Mouse (Mus musculus) stomach, postnatal 0 days (tissue): ENCODE data around the gene Vps45. TPM values are rescaled to one million over a fixed set of nuclear protein-coding genes. Genes with fewer than 3 reads are reported as not detected.
A peak's percentile ranks its signal among the peaks of the same experiment; 100 is the strongest.
"Not testable (repeated sequence)": the region's sequence is repeated elsewhere in the genome, so short reads cannot be mapped to it uniquely, and the experiment has no call there.

Source experiments
- ATAC-seq: fragments of 200-750 bp; cut with Nextera tagmentation; 2 replicates; pipeline ENCODE4 v1.8.0; 2017; ENCODE audit not compliant: low FRiP score, low TSS enrichment
- DNase-seq: peaks from one replicate; pipeline ENCODE4 v3.0.0-alpha.2; 2016; ENCODE audit warnings: low spot score
- H3K27ac ChIP-seq: fragments of 300-500 bp; sonication (generic); replicated peaks from 2 replicates; pipeline ENCODE4 v1.5.1; 2014; ENCODE audit warnings: mild to moderate bottlenecking, control low read depth
- H3K27me3 ChIP-seq: fragments of 300-500 bp; sonication (generic); 2 replicates; pipeline ENCODE4 v1.6.1; 2014; ENCODE audit warnings: low read length; ENCODE audit not compliant: control insufficient read depth, insufficient read depth
- H3K36me3 ChIP-seq: fragments of 300-500 bp; sonication (generic); 2 replicates; pipeline ENCODE4 v1.6.1; 2014; ENCODE audit warnings: low read length, mixed read lengths; ENCODE audit not compliant: control insufficient read depth, insufficient read depth
- H3K4me1 ChIP-seq: fragments of 300-500 bp; sonication (generic); replicated peaks from 2 replicates; pipeline ENCODE4 v1.6.1; 2014; ENCODE audit warnings: antibody characterized with exemption; ENCODE audit not compliant: control insufficient read depth, insufficient read depth
- H3K4me2 ChIP-seq: fragments of 300-500 bp; sonication (generic); replicated peaks from 2 replicates; pipeline ENCODE4 v1.6.1; 2014; ENCODE audit warnings: low read depth, mild to moderate bottlenecking, control low read depth, moderate library complexity
- H3K4me3 ChIP-seq: fragments of 300-500 bp; sonication (generic); 2 replicates; pipeline ENCODE4 v1.5.1; 2014; ENCODE audit warnings: low read depth, low read length, control low read depth
- H3K9ac ChIP-seq: fragments of 300-500 bp; sonication (generic); 2 replicates; pipeline ENCODE4 v1.6.1; 2014; ENCODE audit warnings: mild to moderate bottlenecking, low read length, control low read depth, mixed read lengths
- H3K9me3 ChIP-seq: fragments of 300-500 bp; sonication (generic); 2 replicates; pipeline ENCODE4 v1.6.1; 2016; ENCODE audit warnings: low read length; ENCODE audit not compliant: control insufficient read depth
- CTCF ChIP-seq: IDR thresholded peaks from 2 replicates; pipeline ENCODE4 v1.5.1; 2016; ENCODE audit warnings: antibody characterized with exemption, low read depth, mild to moderate bottlenecking, moderate library complexity
- EP300 ChIP-seq: optimal IDR thresholded peaks from 2 replicates; pipeline ENCODE3; 2016; ENCODE audit warnings: antibody characterized with exemption
- WGBS: fragments of 180-500 bp; shearing (Covaris S2); extraction: QIAGEN DNeasy Blood & Tissue Kit; methylation state at CpG from one replicate; pipeline ENCODE4 v1.1.7; 2014; 5-methylcytosine and 5-hydroxymethylcytosine counted together
- polyA plus RNA-seq: library from polyadenylated mRNA; unstranded; fragments of >200 nt; fragmentation: Nextera tagmentation; extraction: Ambion mirVana; gene quantifications from 2 replicates; pipeline ENCODE4 v1.2.1, GENCODE M21; 2015

Gene Vps45
- polyA plus RNA-seq, 1 experiment from 2014 or later: 28.0 TPM

DNA sequence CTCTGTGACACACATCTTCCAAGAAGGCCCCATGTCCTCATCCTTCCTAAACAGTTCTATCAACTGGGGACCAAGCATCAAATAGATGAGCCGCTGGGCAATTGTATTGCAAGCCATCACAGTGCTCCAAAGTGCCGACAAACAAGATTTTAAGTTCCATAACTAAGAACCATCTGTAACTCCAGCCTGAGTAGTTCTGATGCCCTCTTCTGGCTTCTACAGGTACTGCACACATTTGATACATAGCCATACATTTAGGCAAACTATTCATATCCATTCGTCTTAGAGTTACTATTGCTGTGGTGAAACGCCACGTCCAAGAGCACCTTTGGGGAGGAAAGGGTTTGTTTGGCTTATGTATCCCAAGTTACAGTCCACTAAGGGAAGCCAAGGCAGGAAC lies 99.2 kb downstream of the Vps45 start:
- DNase-seq (no peak), ATAC-seq (no peak)
- 76% methylated on average over 5 of the region's 5 CpGs for WGBS

GRCm38 (mm10) chr3:95957359-95958148 lies 100.7 kb downstream of the Vps45 start:
- H3K9ac ChIP-seq: no peak overlapping the region
- no peaks in the 10 kb centered on the region for H3K9me3 ChIP-seq
- no peaks in the 10 kb centered on the region for H3K27me3 ChIP-seq
- H3K36me3 ChIP-seq: no peaks in the 10 kb centered on the region
- TF ChIP-seq CTCF (no peak), EP300 (no peak)
- 0 out of 2 replicates have a peak overlapping the region, but pooled peaks have one; percentile 35 for H3K27ac ChIP-seq
- WGBS: 48% methylated on average over 8 of the region's 8 CpGs
- DNase-seq (no peak), ATAC-seq (peak; percentile 49; the same call in 1 of the 2 replicates)
- no peak overlapping the region for H3K4me2 ChIP-seq
- H3K4me1 ChIP-seq: no peaks in the 10 kb centered on the region
- H3K4me3 ChIP-seq: no peak overlapping the region

More for the DNA sequence above, 99.2 kb downstream of the Vps45 start:
- no peak overlapping the region for H3K9ac ChIP-seq
- no peak overlapping the region for H3K4me2 ChIP-seq
- no peaks in the 10 kb centered on the region for H3K27me3 ChIP-seq
- H3K4me3 ChIP-seq: no peak overlapping the region
- no peaks in the 10 kb centered on the region for H3K36me3 ChIP-seq
- no peaks in the 10 kb centered on the region for H3K9me3 ChIP-seq
- H3K27ac ChIP-seq: no peak overlapping the region
- no peaks in the 10 kb centered on the region for H3K4me1 ChIP-seq
- TF ChIP-seq CTCF (peak; percentile 71), EP300 (no peak)

- Histone ChIP-seq H3K9ac (no peak overlapping the region), H3K27me3 (no peaks in the 10 kb centered on the region), H3K27ac (no peak overlapping the region), H3K9me3 (no peaks in the 10 kb centered on the region), H3K4me2 (no peak overlapping the region), H3K4me1 (no peaks in the 10 kb centered on the region), H3K4me3 (no peak overlapping the region), H3K36me3 (no peaks in the 10 kb centered on the region)
- WGBS: 83% methylated on average over 5 of the region's 5 CpGs
- no peak for ATAC-seq
- TF ChIP-seq EP300: no peak
- no peak for TF ChIP-seq CTCF
- DNase-seq: no peak
Measured at GRCm38 (mm10) chr3:95955318-95955717, 102.9 kb downstream of the Vps45 start.

GRCm38 (mm10) chr3:95954648-95955173 lies 103.6 kb downstream of the Vps45 start:
- 91% methylated on average over 12 of the region's 12 CpGs for WGBS
- H3K4me1 ChIP-seq: not testable (repeated sequence)

DNA sequence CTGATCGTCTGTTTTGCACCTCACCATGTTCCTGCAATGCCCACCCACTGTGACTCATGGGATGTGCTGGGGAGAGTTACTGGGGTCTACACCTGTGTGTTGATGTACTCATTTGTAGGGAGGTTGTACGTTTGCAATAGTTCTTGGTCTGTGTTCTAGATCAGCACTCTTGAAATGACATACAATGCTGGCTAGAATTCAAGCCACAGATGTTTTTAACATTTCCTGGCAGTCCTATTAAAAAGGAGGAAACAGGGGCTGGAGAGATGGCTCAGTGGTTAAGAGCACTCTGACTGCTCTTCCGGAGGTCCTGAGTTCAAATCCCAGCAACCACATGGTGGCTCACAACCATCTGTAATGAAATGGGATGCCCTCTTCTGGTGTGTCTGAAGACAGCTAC lies 104.7 kb downstream of the Vps45 start:
- no peak for ATAC-seq
- no peak for DNase-seq
- TF ChIP-seq CTCF (no peak), EP300 (no peak)
- Histone ChIP-seq H3K36me3 (no peaks in the 10 kb centered on the region), H3K27ac (no peak overlapping the region), H3K4me3 (no peak overlapping the region), H3K9me3 (no peaks in the 10 kb centered on the region), H3K27me3 (no peaks in the 10 kb centered on the region), H3K9ac (no peak overlapping the region), H3K4me1 (no peaks in the 10 kb centered on the region), H3K4me2 (no peak overlapping the region)
- WGBS: 68% methylated on average over 3 of the region's 3 CpGs

More at GRCm38 (mm10) chr3:95954648-95955173, 103.6 kb downstream of the Vps45 start:
- not testable (repeated sequence) for H3K27me3 ChIP-seq, DNase-seq, ATAC-seq, H3K27ac ChIP-seq, H3K9ac ChIP-seq, H3K9me3 ChIP-seq, H3K4me2 ChIP-seq, H3K36me3 ChIP-seq, H3K4me3 ChIP-seq

- Histone ChIP-seq H3K36me3 (no peaks in the 10 kb centered on the region), H3K4me1 (no peaks in the 10 kb centered on the region), H3K27ac (no peak overlapping the region), H3K9ac (no peak overlapping the region), H3K27me3 (no peaks in the 10 kb centered on the region), H3K9me3 (no peaks in the 10 kb centered on the region), H3K4me2 (no peak overlapping the region), H3K4me3 (no peak overlapping the region)
- ATAC-seq: no peak
- no peak for DNase-seq
- TF ChIP-seq CTCF: no peak
- no peak for TF ChIP-seq EP300
Measured at GRCm38 (mm10) chr3:95953023-95953422, 105.2 kb downstream of the Vps45 start.

DNA sequence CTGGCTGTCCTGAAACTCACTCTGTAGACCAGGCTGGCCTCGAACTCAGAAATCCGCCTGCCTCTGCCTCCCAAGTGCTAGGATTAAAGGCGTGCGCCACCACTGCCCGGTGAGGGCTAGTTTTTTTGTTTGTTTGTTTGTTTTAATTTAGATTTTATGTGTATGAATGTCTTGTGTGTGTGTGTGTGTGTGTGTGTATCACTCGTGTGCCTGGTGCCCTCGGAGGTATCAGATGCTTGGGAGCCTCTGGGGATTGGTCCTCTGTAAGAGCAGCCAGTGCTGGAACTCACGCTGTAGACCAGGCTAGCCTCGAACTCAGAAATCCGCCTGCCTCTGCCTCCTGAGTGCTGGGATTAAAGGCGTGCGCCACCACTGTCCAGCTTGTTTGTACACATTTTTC lies 106.7 kb downstream of the Vps45 start:
- H3K27me3 ChIP-seq, H3K4me1 ChIP-seq, H3K9me3 ChIP-seq, ATAC-seq, H3K36me3 ChIP-seq, DNase-seq: not testable (repeated sequence)
- H3K9ac ChIP-seq: peak overlapping the region; percentile 68
- peak overlapping the region; percentile 55 for H3K4me3 ChIP-seq
- H3K4me2 ChIP-seq: peak overlapping the region; percentile 68
- WGBS: 78% methylated on average over 10 of the region's 12 CpGs
- H3K27ac ChIP-seq: peak overlapping the region; percentile 91
